Mouse (Mus musculus): ENCODE results near the gene Abcc3.

DNA sequence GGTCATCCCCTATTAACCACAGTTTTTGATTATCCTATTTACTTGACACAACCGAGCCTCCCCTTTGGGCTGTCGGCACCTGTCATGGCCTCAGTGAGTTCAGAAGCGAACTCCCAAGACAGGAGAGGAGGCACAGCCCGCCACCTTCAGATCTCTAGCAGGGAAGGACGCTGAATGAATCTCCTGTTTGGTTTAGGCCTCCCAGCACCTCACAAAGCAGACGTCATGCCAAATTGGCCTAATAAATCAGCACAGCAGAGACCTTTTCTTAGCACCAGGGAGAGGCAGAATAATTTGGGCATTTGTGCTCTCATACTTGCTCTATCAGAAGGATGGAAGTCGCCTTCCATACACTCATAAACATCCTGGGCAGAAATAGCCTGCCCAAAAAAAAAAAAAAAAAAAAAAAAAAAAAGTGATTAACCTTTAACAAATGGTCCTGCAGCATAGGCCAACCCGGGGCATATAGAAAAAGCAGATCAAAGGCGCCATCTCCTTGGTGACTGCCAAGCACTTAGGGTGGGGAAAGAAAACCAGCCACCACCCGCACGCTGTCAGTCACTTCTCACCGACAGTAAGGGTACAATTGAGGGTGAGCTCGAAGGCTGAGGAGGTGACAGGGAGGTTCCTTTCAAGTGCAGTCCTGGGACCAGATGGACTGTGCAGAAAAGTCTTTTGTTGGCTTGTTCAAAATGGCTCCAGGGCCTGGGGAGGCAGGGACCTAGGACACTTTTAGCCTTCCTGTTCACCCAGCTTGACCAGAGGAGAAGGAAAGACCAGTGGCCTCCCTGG is 50.5 kb downstream of the Abcc3 start:
- no peak for TF ChIP-seq CTCF (IDR thresholded peaks at IDR 0.05; ENCODE audit: borderline replicate concordance, insufficient read depth, low read length)
- no peak for TF ChIP-seq POLR2A (IDR thresholded peaks at IDR 0.05; ENCODE audit: low read depth, low read length)

Data from embryonic fibroblast, embryonic 13.5 days (primary cell).